Mouse (Mus musculus) layer of hippocampus, postnatal 36 days (tissue): ENCODE measurements at regions not wholly inside any gene's neighbourhood (a gene's known extent, or its start where the extent isn't known, plus 50 kb on each side); places are given as distances from the start of the nearest gene placed in this dataset.
A peak's percentile ranks its signal among the peaks of the same experiment; 100 is the strongest.

Experiments
- DNase-seq, 2 experiments: peaks; one replicate each; pipeline ENCODE4 v3.0.0; 2022

- no peak for DNase-seq
These were observed 500.7 kb upstream of the Tmem132c start for GRCm38 (mm10) chr5:126740861-126741410.

DNA sequence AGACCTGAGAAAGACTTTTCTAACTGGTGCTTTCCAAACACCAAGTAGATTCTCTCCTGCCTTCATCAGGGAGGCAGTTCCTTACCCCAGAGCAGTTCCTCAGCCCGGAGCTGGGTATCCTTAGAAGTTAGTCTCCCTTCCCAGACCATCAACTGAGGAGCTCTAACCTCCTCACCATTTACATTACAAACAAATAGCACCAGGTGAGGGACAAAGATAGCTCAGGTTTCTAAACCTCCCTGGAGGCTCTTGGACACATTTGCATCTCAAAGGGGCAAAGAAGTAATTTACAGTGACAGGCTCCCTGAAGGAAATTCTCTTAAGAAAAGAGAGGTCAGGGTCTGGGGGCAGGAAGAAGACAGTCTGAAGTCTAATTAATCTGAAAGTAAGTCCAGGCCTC, 486.5 kb upstream of the Tmem132c start:
- no peak for DNase-seq

DNA sequence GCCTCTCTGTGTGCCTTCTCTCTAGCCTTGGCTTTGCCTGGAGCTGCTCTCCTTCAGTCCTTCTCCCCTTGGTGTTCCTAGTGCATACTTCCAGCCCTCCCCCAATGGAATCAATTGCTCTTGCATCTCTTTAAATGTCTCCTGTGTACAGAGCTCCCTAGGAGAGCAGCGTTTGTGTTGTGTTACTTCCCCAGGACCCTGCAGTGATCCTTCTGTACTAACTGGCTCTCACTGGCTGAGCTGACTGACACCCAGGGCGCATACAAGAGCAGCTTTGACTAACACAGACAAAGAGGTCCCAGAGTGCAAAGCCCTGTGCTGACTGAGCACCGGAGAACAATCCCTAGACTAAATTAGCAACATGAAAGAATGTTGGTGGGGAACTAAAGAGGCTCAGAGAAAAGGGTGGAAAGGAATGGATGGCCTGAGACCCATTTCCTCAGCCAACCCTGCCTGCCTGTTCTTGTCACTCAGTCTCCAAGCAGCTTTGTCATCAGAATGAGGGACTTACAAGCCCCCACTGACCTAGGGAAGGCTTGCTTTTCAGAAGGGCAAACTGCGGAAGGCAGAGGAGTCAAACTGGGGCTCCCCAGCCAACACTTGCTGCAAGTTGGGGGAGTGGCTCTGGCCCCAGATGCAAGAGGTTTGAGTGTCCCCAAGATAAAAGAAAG, 476.4 kb upstream of the Tmem132c start:
- DNase-seq = no peak

DNA sequence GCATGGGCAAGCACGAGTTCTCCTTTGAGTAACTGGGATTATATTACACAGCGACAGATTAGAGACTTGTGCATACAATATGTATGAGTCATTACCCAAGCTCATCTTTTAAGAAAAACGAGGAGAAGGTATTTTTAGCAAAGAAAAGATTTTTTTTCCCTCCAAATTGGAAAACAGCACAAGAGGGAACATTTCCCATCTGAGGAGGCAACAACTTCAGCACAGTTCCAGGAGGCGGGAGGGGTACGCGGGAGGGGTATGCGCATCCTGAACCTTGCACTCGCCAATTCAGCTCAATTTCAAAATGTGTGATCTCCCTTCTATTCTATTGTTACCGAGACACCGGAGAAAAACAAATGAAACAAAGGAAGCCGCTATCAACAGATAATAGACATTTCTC, 472.6 kb upstream of the Tmem132c start:
- no peak for DNase-seq

GRCm38 (mm10) chr5:126787706-126788610, 453.6 kb upstream of the Tmem132c start:
- no peak for DNase-seq

- no peak for DNase-seq
These were observed 441.8 kb upstream of the Tmem132c start for GRCm38 (mm10) chr5:126799698-126800279.

DNA sequence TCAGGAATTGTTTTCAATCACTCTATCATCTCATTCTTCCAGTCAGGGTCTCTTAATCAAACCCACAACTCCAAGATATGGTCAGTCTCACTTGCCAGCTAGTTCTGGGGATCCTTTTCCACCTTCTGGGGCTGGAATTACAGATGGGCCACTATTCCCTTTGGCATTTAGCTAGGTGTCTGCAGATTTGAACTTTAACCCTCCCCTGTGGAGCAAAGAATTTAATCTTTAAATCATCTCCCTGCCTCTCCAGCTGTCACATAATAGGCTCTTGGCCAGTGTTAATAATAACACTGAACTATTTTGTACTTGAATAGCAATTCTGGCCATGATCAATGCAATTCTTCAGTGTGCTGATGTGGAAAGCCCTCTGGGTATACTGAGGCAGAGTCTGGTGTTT, 435.0 kb upstream of the Tmem132c start:
- no peak for DNase-seq

DNA sequence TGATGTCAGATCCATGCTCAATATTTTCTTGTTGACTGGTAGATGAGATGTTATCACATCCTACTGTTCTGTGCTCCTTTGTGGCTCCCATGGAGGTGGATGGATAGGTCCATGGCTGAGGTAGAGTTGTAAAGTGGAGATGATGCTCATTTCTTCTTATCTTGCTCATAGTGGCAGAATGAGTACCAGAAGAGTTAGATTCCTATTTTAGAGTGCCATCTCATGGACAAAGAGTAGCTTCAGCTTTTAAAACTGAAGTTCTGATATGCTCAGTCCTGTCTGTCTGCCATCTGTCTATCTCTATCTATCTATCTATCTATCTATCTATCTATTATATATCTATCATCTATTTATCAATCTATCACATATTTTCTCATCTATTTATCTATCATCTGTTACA, 425.5 kb upstream of the Tmem132c start:
- DNase-seq = no peak

DNA sequence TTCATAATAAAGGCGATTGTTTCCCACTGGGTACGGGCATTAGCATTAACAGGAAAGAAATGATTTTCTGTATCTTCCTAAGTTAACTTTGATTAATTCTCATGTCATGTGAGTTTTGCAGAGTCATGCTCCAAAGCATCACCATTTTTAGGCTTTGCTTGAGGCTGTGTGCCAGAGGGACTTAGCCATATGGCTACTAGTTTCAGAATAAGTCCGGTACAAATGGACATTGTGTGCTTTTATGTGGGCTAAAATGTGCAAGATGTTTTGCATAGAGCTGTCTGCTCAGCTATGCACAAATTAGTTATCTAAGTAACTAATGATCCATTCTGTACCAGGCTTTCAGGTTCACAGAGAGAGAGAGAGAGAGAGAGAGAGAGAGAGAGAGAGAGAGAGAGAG, 406.2 kb upstream of the Tmem132c start:
- DNase-seq = no peak

- DNase-seq = peak; percentile 9 to 15
These were observed 399.0 kb upstream of the Tmem132c start for GRCm38 (mm10) chr5:126842606-126843005.

DNA sequence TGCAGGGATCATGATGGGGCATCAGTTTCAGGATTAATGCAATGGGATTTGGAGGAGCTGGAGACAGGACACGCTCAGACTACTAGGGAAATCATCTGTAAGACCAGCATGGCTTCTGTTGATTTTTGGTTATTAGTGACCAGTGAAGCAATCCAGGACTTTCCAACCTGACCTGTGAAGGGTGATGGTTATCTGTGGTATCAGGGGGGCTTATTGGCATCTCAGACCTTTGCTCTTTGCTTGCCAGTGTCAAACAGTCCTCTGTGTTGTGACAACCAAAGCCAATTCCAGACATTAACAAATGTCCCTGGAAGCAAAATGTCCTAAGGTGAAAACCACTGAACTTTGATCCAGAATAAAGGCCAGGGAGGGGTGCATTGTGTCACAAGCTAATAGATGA, 379.5 kb upstream of the Tmem132c start:
- no peak for DNase-seq

- DNase-seq = no peak
These were observed 365.8 kb upstream of the Tmem132c start for GRCm38 (mm10) chr5:126875842-126876241.

DNA sequence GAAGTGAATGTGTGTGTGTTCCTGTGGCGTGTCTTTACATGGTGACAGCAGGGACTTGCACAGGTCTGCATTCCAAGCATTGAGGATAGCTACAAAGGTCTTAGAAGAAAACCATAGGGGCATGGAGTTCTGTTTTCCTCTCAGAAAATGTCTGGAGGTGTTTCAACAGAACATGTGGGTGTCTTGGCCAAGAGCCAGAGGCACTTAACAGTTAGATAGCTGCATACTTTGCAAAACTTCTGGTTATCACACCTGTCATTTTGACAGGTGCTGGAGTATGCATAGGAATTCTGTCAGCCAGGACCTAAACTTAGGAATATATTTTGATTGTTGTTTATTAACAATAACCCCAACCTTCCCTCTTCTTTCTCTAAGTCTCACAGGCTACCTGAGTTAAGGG, 350.9 kb upstream of the Tmem132c start:
- no peak for DNase-seq

DNA sequence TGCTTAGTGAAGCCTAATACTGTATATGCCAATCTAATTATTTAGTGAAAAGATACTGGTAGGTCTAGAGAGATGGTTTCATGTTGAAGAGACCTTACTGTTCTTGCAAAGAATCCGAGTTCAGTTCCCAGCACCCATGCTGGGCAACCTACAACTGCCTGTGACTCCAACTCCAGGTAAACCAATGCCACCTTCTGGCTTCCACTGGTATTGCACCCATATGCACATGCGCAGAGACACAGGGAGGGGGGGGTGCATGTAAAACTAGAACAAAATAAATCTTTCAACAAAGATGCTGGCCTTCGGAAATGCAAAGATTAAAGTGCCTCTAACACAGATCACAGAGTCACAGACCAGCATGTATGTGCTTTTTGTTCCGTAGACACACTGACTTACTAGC, 348.5 kb upstream of the Tmem132c start:
- no peak for DNase-seq

- no peak for DNase-seq
These were observed 331.5 kb upstream of the Tmem132c start for GRCm38 (mm10) chr5:126910084-126910483.

DNA sequence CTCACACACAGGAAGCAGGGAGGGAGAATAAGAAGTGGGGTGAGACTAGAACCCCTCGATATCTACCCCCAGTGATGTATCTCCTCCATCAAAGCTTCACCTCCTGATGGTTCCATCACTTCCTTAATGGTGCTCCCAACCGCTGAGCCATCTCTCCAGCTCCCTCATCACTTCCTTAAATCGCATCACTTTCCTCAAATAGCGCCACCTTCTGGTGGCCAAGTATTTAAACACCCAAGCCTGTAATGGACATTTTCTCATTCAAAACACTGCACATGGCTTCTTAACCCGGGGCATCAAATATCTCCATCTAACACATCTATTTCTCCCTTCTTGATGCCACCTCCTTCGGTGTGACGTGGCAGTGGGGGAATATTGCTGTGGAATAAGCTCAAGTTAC, 324.3 kb upstream of the Tmem132c start:
- no peak for DNase-seq

DNA sequence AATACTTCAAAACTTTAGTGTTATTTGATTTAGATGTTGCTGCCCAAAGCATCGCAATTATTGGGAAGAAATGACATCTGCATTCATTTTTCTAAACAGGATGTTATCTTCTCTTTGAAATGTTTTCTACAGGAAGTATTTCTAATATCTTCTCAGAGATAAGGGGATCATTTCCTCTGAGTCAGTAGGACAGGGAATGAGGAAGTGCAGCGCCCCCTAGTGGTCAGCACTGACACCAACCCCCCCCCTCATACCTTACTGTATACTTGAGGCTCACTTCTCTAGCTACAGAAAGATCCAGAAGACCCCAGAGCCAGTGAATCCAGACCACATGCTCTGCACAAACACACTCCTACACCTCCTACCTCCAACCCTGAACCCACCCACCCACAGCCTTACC, 308.1 kb upstream of the Tmem132c start:
- no peak for DNase-seq

GRCm38 (mm10) chr5:126944861-126945260, 296.7 kb upstream of the Tmem132c start:
- DNase-seq = peak; percentile 26 to 36

DNA sequence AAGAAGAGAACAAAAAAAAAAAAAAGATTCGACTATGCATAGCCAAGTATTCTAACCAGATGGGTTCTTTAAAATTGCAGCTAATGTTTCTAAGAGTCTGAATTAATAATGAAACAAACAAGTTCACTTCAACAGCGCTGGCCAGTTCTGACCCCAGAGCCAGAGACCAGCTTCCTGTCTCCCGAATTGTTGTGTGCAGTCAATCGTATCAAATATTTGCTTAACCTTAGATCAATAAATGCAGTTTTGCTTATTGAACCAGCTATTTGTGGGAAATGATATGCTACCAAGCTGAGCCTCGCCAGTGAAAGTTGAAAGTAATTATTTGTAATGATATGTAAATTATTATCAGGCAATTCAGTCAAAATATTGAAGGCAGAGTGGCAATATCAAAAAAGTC, 287.4 kb upstream of the Tmem132c start:
- no peak for DNase-seq

DNA sequence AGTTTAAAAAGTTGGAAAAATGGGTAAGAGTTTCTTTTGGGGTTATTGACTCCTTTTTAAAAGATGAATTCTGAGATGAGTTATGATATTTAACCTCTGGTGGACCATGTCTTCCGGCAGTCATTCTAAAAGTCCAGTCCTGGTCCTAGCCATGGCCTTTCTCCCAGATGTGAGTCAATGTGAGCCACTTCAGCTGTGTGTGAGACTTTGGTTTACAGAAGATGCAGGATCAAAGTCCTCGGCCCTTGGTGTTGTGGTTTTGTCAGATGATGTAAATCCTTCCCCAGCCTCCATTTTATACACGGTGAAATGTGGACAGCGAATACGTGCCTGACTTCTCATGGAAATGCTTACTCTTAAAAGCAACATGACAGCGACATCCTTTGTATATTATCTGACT, 287.0 kb upstream of the Tmem132c start:
- no peak for DNase-seq

- no peak for DNase-seq
These were observed 277.0 kb upstream of the Tmem132c start for GRCm38 (mm10) chr5:126964577-126964976.

GRCm38 (mm10) chr5:126967076-126967475, 274.5 kb upstream of the Tmem132c start:
- DNase-seq = no peak

DNA sequence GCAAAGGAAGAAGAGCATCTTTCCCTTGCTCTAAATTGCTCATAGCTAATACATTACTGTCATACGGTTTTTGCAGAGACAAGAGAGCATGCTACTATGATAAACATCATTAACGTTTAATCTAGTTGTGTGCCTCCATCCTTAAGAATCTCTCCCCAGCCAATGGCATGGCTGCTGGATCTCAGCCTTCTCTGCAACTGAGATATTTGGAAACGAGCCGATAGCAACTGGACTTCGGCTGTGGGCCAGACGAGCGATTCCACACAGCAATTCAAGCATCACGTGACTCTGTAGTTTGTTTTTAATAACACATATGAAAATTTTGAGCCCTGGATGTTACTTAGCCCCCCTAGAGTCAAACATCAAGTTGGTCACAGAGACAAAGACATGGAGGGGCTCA, 272.2 kb upstream of the Tmem132c start:
- no peak for DNase-seq
